Mouse (Mus musculus) cerebellum, adult (tissue): Measurements from ENCODE around the gene Edn1.

Source experiments
- ATAC-seq: cut with Nextera tagmentation; 2 replicates; pipeline ENCODE4 v1.9.2; 2017; ENCODE audit warnings: mild to moderate bottlenecking, moderate library complexity, mixed read lengths; ENCODE audit not compliant: insufficient number of reproducible peaks, low FRiP score, low TSS enrichment

The Edn1 gene

DNA sequence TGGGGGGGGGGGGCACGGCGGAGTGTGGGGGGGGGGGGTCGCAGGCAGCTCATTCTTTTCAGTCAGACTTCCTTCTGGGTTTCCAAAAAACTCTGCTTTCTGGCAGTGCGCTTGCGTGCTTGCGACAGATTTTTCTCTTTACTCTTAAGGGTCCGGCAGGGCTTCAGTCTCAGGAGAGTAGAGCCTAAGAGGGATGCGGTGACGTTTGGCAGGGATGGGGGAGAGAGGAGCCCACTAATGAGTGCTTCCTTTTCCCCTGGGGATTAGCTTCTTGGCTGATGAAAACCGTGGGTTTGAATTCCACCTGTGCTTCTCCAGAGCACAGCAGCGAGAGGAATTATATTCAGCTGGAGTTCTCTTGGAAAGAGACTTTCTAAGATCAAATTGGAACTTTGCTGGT, 8.5 kb downstream of the Edn1 start:
- no peak for ATAC-seq

DNA sequence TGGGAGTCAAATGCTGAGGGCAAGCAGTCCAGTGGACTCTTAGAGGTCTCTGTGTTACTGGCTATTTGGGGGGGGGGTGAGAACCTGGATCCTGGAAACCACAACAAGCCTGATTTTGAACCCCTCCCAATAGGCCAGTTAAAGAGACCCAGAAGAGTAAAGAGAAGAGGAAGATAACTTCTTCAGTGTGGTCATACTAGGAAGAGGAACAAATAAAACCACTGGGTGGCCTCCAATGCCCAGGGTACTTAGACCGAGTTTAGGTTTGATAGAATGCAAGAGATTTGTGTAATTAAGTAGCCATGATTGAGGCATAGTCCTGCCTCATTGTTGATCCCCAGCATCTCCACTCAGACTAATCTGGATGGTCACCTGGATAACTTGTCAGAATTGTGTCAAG, 14.4 kb downstream of the Edn1 start:
- ATAC-seq, result no peak

DNA sequence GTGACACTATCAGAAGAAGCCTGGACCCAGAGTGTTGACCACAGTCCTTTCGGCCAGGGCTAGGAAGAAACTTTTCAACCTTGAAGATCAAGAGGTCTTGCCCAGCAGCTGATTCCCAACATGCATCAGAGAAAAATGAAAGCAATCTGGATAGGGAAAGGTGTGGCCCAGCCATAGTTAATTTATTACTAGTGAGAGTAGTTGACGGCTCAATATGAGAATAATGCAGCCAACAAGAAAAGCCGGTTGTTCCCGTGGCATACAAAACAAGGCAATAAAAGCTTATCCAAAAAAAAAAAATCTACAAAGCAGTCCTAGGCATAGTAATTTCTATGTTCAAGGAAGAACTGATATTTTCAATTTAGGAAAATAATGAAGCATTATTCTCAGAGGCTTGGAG, 16.5 kb downstream of the Edn1 start:
- no peak for ATAC-seq

DNA sequence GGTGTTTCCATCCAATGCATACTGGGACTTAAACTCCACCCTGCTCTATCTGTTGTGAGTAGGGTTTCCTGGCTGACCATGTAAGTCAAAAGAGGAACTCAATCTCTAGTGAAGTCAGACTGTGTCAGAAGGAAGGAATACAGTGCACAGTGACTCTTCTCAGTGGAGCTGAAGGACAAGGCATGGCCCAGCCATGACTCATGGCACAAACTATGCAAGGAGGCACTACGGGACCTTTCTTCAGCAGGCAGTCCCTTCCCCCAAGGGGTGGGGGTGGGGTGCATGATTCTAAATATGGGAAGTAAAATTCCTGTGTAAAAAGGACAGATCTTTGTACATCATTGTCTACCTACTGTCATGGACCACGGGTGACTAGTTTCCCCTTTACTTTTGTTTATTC, 27.3 kb downstream of the Edn1 start:
- no peak for ATAC-seq

DNA sequence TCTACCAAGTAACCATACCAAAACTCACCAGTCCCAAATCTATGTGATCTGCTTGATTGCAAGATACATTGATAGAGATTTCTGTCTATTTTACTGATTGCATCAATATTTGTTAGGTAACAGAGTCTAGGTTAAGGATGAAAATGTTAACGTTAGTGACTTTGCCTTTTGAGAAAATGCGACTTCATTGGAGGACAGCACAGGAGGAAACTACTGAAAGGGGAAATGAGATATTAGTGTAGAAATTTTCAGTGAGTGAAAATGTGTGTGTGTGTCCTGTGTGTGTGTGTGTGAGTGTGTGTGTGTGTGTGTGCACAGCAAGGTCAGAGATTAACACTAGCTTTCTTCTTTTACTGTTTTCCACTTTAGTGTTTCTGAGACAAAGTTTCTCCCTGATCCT, 29.8 kb downstream of the Edn1 start:
- ATAC-seq, result no peak

DNA sequence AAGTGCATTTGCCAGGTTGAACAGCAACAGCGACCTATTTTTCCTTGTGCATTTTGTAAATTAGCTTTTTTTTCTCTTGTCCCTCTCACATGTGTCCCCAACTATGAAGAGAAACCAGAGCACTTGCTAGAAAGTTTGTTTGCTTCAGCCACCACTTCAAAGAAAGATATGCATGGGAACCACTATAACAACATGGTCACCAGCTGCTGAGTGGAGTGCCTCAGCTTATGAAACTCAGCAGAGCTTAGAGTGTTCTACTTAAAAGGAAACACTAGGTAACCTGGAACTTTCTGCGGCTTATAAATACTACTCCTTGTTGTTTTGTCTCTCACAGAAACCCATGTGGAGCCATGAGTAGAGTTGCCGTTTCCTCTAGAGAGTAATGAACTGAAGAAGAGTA, 33.7 kb downstream of the Edn1 start:
- ATAC-seq, result no peak

DNA sequence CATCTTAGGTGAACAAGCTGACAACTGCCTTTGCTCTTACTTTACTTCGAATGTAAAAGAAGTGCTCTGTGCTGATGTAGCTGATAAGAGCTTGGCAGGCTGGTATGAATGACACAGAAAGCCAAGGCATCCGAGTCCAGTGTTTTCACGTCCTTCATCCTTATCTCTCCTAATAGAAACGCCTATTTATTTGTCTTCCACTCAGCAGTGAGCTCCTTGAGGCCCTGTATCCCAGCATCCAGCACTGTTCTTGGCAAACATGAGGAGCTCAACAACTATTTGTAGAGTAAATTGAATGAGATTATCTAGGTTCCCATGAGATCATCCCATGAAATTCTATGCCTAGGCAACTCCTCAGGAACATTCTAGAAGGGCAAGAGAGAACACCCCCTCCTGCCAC, 35.1 kb downstream of the Edn1 start:
- ATAC-seq, result no peak

DNA sequence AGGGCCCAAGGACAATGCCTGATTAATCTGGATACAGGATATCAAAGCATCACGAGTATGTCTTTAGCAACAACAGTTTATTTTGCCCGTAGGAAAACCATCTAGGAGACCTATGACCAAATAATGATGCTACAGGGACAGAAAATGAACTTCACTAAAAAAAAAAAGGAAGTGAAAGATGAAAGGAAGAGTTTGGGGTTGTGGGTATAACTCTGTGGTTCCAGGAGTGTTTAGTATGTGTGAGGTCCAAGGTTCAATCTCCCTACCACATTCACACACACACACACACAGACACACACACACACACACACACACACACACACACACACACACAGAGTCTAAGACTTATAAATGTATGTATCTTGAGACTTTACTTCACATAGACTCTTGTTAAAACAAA, 35.8 kb downstream of the Edn1 start:
- ATAC-seq, result no peak

DNA sequence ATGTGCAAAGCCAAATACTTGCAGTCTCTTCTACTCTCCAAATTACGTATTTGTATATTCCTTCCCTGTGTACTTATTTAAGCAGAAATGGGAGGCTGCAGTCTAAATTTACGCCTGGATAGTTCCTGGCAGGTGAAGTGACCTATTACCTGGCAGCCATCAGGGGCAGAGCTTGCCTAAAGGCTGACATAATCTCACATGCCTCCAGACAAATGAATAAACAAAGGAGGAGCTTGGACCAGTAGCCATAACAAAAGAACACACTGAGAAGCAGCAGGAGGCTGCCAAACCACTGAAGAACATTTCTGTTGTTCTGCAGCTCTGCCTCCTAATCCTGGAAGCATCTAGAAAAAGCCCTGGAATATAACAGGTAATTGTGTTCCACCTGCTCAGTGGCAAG, 38.2 kb downstream of the Edn1 start:
- ATAC-seq, result peak; percentile 61; the same call in 1 of the 2 replicates

DNA sequence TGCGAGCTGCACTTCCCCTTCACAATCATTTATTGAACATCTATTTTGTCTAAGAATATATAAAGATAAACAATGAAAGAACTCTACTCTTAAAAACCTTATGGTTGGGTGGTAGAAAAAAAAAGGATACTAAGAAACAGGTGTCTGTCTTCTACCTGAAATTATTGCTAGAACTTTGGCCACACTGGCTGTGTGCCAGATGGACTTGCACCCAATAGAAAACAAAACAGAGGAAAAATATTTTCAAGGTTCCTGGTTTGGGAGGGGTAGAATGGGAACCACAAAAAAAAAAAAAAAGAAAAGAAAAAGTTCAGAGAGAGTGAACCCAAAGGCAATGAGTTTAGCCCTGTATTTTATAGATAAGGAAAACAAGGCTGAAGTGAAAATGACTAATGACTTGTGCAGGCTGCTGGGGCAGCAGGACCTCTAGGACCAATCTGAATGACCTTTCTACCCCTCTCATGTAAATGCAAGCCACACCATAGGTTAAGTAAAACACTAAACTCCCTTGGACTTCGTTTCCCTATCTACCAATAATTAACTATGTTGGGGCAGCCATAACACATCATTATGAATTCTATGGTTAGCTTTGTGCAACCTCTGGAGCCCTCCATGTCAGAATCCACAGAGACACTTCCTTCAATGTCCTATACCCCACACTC, 40.7 kb downstream of the Edn1 start:
- ATAC-seq, result no peak

DNA sequence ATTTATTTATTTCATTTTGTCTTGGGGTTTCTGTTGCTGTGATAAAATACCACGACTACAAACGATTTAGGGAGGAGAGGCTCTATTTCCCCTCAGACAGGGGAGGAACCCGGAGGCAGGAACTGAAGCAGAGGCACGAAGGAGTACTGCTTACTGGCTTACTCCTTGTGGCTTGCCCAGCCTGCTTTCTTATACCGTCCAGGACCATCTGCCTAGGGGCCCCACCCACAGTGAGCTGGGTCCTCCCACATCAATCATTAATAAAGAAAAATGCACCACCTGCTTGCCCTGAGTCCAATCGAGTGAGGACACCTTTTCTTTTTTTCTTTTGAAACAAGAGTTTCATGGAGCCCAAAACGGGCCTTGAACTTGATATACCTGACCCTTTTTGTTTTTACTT, 44.2 kb downstream of the Edn1 start:
- no peak for ATAC-seq

DNA sequence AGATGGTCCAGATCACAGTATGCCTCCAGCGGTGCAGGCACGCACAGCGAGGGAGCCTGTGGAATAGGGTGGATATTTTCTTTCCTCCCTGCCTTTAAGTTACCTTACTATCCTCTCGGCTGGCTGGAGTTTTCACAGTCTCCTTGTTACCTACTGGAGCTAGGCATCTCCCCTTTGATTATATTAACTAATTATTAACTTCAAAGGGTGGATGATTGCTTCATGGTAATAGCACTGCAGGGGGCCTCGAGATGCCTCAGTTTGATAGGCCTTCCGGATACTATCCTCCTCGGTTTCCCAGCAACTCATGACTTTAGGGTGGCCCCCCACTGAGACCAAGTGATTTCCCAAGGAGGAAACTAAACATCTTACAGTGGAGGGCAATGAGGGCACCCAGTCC, 45.1 kb downstream of the Edn1 start:
- no peak for ATAC-seq

DNA sequence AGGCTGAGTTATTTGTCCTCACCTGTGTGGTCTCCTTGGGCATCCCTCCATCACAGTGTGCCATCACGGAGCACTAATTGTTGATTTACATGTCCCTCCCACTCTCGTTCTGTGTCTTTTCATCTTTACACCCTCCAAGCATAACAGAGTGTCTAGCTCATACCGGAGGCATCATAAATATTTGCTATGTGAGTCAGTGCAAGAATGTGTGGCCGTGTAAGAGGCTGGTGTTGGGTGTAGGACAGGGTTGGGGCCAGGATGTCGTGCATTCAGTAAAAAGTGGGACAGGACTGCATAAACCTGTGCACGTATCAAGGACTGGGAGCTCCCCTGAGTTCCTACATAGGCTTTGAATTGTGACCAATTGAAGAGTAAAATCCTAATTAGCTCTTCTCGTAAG, 50.4 kb downstream of the Edn1 start:
- no peak for ATAC-seq
